Mouse (Mus musculus): ENCODE results near the gene Itpkb. TPM values are rescaled to one million over a fixed set of nuclear protein-coding genes. Genes with fewer than 3 reads are reported as not detected.
A peak's percentile ranks its signal among the peaks of the same experiment; 100 is the strongest.
"Not testable (repeated sequence)": the region's sequence is repeated elsewhere in the genome, so short reads cannot be mapped to it uniquely, and the experiment has no call there.

The Itpkb gene
- polyA plus RNA-seq, 1 experiment, result 55.6 TPM

DNA sequence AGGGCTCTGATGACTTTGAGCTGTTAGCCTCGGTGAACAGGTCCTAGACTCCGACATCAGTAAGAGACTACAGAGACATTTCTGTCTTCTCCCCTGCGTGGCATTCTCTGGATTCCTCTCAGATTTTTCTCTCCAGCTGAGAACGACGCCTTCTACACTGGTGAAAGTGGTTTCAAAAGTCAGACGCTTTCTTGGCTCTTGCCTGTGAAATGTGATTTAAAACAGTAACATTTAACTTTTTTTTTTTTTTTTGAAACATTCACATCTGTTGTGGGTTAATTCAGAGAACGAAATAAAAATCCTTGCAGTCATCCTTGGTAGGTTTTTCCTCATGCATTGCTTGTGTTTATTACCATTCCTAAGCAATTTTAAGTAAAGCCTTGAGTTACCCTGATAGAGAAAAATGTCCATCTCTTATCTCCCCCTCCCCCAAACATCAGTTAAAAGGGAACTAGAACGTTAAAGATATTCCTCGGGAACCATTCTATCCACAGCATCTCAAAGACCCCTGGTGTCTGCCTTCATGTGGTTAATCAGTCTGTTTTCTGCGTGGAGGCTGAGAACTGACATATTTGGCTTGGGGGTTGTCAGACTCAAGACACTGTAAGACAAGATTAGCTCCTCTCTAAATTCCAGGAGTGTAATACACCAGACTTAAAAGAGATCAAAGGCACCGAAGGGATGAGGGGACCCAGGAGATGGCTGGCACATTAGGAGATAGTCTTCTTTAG, 57.6 kb downstream of the Itpkb start:
- Histone ChIP-seq H3K4me3 (replicated peaks; ENCODE audit: extremely low read depth, low read depth, low read length) (no peak overlapping the region), H3K4me1 (ENCODE audit: control insufficient read depth, insufficient read depth, low read length) (peaks cover 53% of the 10 kb centered on the region)
- 11% methylated on average over 11 of the region's 11 CpGs for WGBS
- DNase-seq, result no peak
- no peak for TF ChIP-seq CTCF (IDR thresholded peaks at IDR 0.05; ENCODE audit: insufficient read depth, low read length)
- no peak for TF ChIP-seq POLR2A (IDR thresholded peaks at IDR 0.05; ENCODE audit: borderline replicate concordance, extremely low read depth, low read depth, low read length)

DNA sequence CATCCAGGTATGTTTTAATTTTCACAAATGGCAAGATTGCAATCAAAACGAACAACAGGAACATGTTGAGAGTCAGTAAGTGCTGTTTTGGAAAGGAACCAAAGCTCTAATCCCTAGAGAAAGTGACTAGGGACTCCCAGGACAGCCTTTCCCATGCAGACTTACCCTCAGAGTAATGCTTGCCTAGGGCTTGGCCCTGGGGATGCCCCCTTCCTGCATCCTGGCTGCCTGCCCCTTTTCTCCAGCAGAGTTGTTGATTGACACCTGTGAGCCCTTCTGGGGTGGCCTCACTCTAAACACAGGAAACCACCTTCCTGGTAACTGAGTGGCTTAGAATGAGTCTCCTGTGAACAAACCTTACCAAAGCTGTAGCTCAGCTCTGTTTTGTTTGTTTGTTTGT, 58.2 kb downstream of the Itpkb start:
- 6% methylated on average over 1 of the region's 1 CpGs for WGBS
- no peak overlapping the region for H3K4me3 ChIP-seq (replicated peaks; ENCODE audit: extremely low read depth, low read depth, low read length)
- TF ChIP-seq CTCF (IDR thresholded peaks at IDR 0.05; ENCODE audit: insufficient read depth, low read length), result no peak
- TF ChIP-seq POLR2A (IDR thresholded peaks at IDR 0.05; ENCODE audit: borderline replicate concordance, extremely low read depth, low read depth, low read length), result no peak
- no peak for DNase-seq
- H3K4me1 ChIP-seq (ENCODE audit: control insufficient read depth, insufficient read depth, low read length), result peaks cover 56% of the 10 kb centered on the region

DNA sequence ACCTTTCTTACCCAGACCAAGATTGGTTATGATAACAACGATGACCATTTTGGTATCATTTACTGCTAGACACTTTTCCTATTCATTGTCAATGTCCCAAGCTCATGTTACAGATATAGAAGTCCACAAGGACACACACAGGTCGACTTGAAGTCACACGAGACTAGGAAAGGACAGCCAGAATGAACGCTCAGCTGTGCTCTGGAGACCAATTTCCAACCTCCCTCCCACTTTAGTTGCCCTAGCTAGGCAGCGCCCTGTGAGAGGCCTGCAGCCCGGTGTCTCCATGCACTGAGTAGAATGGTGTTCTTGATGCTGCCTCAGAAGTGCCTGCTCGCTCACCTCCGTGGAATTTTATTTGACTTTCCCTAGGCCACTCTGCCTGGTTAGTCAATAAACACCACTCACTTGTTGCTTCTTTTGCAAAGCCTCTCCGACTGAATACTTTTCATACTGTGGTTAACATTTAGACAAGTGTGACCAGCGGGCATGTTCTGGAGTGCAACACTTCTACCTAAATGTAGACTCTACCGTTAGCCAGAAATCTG, 59.0 kb downstream of the Itpkb start:
- 64% methylated on average over 11 of the region's 11 CpGs for WGBS
- peaks cover 57% of the 10 kb centered on the region for H3K4me1 ChIP-seq (ENCODE audit: control insufficient read depth, insufficient read depth, low read length)
- peak; percentile 58 for DNase-seq
- H3K4me3 ChIP-seq (replicated peaks; ENCODE audit: extremely low read depth, low read depth, low read length), result not testable (repeated sequence)

DNA sequence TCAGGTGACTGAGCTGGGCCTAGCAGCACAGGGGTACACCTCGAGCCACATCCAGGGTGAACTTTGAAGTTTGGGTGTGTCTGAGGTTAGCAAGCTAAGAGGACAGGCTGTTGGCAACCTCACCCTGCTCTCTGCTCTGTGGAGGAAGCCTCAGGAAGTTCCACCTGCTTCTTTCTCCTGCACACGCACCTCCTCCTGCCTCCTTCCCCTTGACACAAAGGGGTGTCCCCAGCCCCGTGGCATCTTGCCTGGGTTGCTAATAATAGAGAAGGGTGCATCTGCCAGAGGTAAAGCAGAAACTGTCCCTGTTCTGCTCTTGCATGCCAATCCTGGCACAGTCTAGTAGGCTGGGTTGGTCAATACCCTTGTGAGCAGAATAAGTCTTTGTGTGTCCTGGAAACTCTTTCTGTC, 60.0 kb downstream of the Itpkb start:
- TF ChIP-seq POLR2A (IDR thresholded peaks at IDR 0.05; ENCODE audit: borderline replicate concordance, extremely low read depth, low read depth, low read length), result no peak
- DNase-seq, result no peak
- peaks cover 51% of the 10 kb centered on the region for H3K4me1 ChIP-seq (ENCODE audit: control insufficient read depth, insufficient read depth, low read length)
- H3K4me3 ChIP-seq (replicated peaks; ENCODE audit: extremely low read depth, low read depth, low read length), result no peak overlapping the region
- 17% methylated on average over 3 of the region's 3 CpGs for WGBS

DNA sequence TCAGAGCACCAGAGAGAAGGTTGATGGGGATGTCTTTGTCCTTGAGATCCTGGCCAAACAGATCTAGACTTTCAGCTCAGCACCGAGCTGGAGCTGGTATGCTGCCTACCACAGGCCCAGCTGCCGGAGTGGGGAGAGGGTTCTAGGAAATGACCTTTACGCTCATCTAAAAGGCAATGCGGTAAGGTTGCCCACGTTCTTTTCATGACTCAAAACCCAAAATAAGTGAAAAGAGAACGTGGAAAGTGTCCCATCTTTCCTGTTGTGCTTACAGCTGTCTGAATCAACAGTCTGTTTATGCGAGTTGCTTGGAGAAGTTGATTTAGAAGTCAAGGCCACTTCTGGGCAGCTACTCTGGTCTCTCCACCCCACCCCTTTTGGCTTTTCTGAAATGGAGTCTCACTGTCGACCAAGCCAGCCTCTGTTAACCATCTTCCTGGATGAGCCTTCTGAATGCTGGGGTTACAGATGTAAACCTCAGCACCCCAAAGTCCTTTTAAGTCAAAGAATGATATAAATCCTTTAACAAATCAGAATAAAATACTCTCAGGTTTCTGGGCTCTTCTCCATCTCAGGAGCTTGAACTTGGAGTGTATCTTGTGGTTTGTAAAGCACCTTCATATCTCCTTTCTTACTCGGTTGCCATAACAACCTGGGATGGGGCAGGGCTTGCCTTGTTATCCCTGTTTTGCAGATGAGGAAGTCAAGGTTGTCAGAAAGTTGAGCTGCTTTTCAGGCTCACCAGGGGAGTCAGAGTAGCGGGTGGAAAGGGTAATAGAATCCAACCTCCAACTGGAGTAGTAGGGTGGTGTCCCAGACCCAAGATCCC, 60.7 kb downstream of the Itpkb start:
- H3K4me3 ChIP-seq (replicated peaks; ENCODE audit: extremely low read depth, low read depth, low read length), result no peak overlapping the region
- H3K4me1 ChIP-seq (ENCODE audit: control insufficient read depth, insufficient read depth, low read length), result peaks cover 47% of the 10 kb centered on the region
- WGBS, result 26% methylated on average over 10 of the region's 10 CpGs
- TF ChIP-seq POLR2A (IDR thresholded peaks at IDR 0.05; ENCODE audit: borderline replicate concordance, extremely low read depth, low read depth, low read length), result no peak
- no peak for TF ChIP-seq CTCF (IDR thresholded peaks at IDR 0.05; ENCODE audit: insufficient read depth, low read length)
- no peak for DNase-seq

DNA sequence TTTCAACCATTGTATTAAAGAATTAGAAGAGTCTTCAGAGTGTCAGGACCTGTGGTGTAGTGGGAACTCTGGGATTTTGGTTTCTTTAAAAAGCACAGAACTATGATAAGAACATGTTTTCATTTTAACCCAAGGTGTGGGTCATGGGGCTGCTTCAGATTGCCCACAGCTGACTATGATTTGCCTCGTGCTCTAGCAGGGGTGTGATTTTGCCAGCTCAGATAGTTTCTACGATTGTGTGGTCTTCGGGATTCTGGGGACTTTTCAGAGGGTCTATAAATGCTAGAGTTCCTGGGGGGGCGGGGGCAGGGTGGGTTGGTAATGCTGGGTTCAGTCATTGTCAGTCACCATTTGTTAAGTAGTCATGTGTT, 61.3 kb downstream of the Itpkb start:
- Histone ChIP-seq H3K4me3 (replicated peaks; ENCODE audit: extremely low read depth, low read depth, low read length) (no peak overlapping the region), H3K4me1 (ENCODE audit: control insufficient read depth, insufficient read depth, low read length) (peaks cover 43% of the 10 kb centered on the region)
- TF ChIP-seq CTCF (IDR thresholded peaks at IDR 0.05; ENCODE audit: insufficient read depth, low read length) (no peak), POLR2A (IDR thresholded peaks at IDR 0.05; ENCODE audit: borderline replicate concordance, extremely low read depth, low read depth, low read length) (no peak)
- 86% methylated on average over 4 of the region's 4 CpGs for WGBS
- DNase-seq, result no peak

DNA sequence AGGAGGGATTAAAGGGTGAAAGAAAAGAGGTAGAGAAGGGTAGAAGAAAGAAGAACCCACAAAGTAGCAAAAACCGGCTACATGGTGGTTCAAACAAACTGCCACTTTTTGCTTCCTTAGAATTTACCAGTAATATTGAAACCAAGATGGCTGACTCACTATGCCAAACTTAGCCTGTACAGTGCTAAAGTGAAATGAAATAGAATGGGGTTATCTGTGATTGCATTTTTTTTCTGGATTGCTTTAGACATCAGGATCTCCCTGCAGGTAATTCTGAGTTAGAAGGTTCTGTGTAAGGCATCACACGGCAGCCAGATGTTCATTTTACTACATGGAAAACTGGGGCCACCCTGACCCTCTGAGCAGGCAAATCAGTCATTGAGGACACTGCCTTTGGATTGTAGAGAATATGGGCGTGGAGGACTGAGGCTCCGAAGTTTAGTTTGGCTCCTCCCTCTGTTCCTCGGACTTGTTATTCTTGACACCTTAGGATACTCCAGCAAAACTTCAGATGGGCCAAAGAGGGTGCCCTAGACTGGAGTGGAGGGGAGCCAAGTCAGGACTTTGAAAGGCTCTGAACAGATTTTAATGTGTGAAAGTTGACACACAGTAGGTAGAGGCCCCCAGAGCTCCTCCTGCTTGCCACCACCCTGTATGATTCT, 62.0 kb downstream of the Itpkb start:
- peaks cover 44% of the 10 kb centered on the region for H3K4me1 ChIP-seq (ENCODE audit: control insufficient read depth, insufficient read depth, low read length)
- DNase-seq, result no peak
- 65% methylated on average over 5 of the region's 5 CpGs for WGBS
- no peak overlapping the region for H3K4me3 ChIP-seq (replicated peaks; ENCODE audit: extremely low read depth, low read depth, low read length)
- TF ChIP-seq CTCF (IDR thresholded peaks at IDR 0.05; ENCODE audit: insufficient read depth, low read length) (no peak), POLR2A (IDR thresholded peaks at IDR 0.05; ENCODE audit: borderline replicate concordance, extremely low read depth, low read depth, low read length) (no peak)

DNA sequence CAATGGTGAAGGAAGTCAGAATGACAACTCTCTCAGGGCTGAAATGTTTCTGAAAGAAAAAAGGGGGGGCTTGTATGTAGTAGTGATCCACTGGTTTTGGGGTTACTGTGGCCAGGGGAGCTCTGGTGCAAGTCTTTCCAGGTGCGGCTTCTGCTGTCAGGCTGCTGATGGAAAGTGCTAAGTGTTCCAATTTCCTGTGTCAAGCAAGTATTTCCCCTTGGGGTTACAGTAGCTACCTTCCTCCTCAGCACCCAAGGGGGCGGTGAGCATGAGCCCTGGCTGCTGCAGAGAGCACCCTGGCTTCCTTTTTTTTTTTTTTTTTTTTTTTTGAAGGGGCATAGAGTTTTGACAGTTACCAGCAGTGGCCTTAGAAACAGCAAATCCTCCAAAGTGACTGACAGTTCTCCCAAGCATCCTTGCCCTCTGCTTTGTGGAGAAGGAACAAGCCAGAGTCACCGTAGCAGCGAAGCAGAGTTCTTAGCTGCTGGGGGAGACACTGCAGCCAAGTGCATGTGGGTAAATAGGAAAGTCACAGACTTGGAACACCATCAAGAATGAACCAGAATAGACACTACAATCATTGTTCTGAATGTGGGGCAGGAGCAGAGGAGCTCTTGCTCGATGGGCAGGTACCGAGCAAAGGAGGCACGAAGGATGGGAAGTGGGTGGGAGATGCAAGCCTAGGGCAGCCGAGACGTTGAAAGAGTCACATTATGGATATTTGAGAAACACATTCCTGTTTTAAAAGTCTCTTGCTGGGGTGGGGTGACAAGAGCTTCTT, 62.9 kb downstream of the Itpkb start:
- H3K4me1 ChIP-seq (ENCODE audit: control insufficient read depth, insufficient read depth, low read length), result peaks cover 45% of the 10 kb centered on the region
- no peak for TF ChIP-seq CTCF (IDR thresholded peaks at IDR 0.05; ENCODE audit: insufficient read depth, low read length)
- TF ChIP-seq POLR2A (IDR thresholded peaks at IDR 0.05; ENCODE audit: borderline replicate concordance, extremely low read depth, low read depth, low read length), result no peak
- WGBS, result 21% methylated on average over 9 of the region's 9 CpGs
- no peak overlapping the region for H3K4me3 ChIP-seq (replicated peaks; ENCODE audit: extremely low read depth, low read depth, low read length)
- no peak for DNase-seq

DNA sequence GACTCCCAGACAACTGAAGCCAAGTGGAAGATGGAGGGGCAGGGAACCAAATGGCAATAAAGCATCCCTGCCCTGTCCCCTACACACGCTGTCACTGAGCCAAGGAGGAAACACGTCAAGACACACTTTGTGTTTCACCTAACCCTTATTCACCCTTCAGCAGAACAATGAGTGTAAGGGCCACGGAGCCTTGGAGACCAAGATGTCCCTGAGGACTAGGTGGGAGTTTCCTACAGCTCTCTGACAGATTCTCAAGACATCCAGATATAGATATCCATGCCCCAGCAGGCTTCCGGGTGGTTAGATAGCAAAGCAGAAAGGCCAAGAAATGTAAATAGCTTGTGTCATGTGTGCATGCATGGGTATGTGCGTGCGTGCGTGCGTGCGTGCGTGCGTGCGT, 63.6 kb downstream of the Itpkb start:
- H3K4me3 ChIP-seq (replicated peaks; ENCODE audit: extremely low read depth, low read depth, low read length), result no peak overlapping the region
- no peak for DNase-seq
- H3K4me1 ChIP-seq (ENCODE audit: control insufficient read depth, insufficient read depth, low read length), result peaks cover 42% of the 10 kb centered on the region
- TF ChIP-seq CTCF (IDR thresholded peaks at IDR 0.05; ENCODE audit: insufficient read depth, low read length), result no peak
- TF ChIP-seq POLR2A (IDR thresholded peaks at IDR 0.05; ENCODE audit: borderline replicate concordance, extremely low read depth, low read depth, low read length), result no peak
- 75% methylated on average over 12 of the region's 12 CpGs for WGBS

Data from lung, adult 2 months (tissue).